Mouse (Mus musculus): ENCODE measurements around the gene Srp54b. TPM values are rescaled to one million over a fixed set of nuclear protein-coding genes. Genes with fewer than 3 reads are reported as not detected.
"Not testable (repeated sequence)": the region's sequence is repeated elsewhere in the genome, so short reads cannot be mapped to it uniquely, and the experiment has no call there.

Gene Srp54b
- polyA plus RNA-seq, 1 experiment from 2014 or later: 57.2 TPM

GRCm38 (mm10) chr12:55229626-55230519, 75.0 kb downstream of the Srp54b start, which contains the start of gene Srp54c:
Srp54c (plus strand) TSS chr12:55230168.
- H3K27me3 ChIP-seq; H3K36me3 ChIP-seq; H3K4me1 ChIP-seq; H3K9me3 ChIP-seq (replicated peaks); H3K9ac ChIP-seq; H3K27ac ChIP-seq: not testable (repeated sequence)
- no CpG with 5 or more reads among the region's 57 CpGs for WGBS
- peak; percentile 98 for ATAC-seq (replicated peaks; ENCODE audit: low FRiP score)
- Histone ChIP-seq H3K4me3 (replicated peaks) (peak within 1 kb of the TSS; percentile 42), H3K4me2 (peak within 1 kb of the TSS; percentile 33; the same call in 1 of the 2 replicates)

DNA sequence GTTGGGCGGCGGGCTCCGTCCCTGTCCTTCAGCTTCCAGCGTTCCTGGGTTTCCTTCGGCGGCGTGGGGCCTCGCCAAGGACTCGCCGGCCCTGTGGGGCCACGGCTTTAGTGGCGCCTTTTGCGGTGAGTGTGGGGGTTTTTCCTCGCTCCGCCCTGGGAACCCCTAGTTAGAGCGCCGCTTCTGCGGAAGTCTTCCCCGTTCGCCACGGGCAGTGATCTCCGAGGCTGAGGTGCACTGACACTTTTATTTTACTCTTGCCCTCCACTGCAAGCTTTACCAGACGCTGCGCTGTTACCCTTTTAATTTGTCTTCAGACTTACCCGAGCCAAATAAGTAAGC, 75.6 kb downstream of the Srp54b start:
- ATAC-seq (replicated peaks; ENCODE audit: low FRiP score); H3K9ac ChIP-seq; H3K27me3 ChIP-seq; H3K27ac ChIP-seq; H3K4me1 ChIP-seq; H3K9me3 ChIP-seq (replicated peaks); H3K36me3 ChIP-seq: not testable (repeated sequence)
- WGBS: 0% methylated on average over 11 of the region's 25 CpGs
- peak overlapping the region; percentile 42 for H3K4me3 ChIP-seq (replicated peaks)
- H3K4me2 ChIP-seq: peak overlapping the region; percentile 33; the same call in 1 of the 2 replicates

Other genes with a start within 250 kb of the Srp54b start
- gene Gm20403, start 168.6 kb upstream of the Srp54b start, polyA plus RNA-seq (2015; fragmentation: Nextera tagmentation; extraction: Ambion mirVana): not detected in 2 replicates
- gene Baz1a, start 140.8 kb upstream of the Srp54b start, polyA plus RNA-seq (2015; fragmentation: Nextera tagmentation; extraction: Ambion mirVana): 25.8 and 26.7 TPM in 2 replicates
- gene 2700097O09Rik, start 75.0 kb upstream of the Srp54b start, polyA plus RNA-seq (2015; fragmentation: Nextera tagmentation; extraction: Ambion mirVana): 38.2 and 40.1 TPM in 2 replicates
- 165 and 189 TPM in 2 replicates for gene Srp54a, start 74.8 kb upstream of the Srp54b start, polyA plus RNA-seq (2015; fragmentation: Nextera tagmentation; extraction: Ambion mirVana)
- gene Fam177a, start 30.6 kb upstream of the Srp54b start, polyA plus RNA-seq (2015; fragmentation: Nextera tagmentation; extraction: Ambion mirVana): 15.7 and 16.0 TPM in 2 replicates
- gene 1700047I17Rik2, start 44.5 kb downstream of the Srp54b start, polyA plus RNA-seq (2015; fragmentation: Nextera tagmentation; extraction: Ambion mirVana): 3.1 and 3.3 TPM in 2 replicates
- 69.4 and 76.0 TPM in 2 replicates for gene Srp54c, start 75.1 kb downstream of the Srp54b start, polyA plus RNA-seq (2015; fragmentation: Nextera tagmentation; extraction: Ambion mirVana)
- 15.9 and 16.5 TPM in 2 replicates for gene 1110008L16Rik, start 144.5 kb downstream of the Srp54b start, polyA plus RNA-seq (2015; fragmentation: Nextera tagmentation; extraction: Ambion mirVana)
- gene Ppp2r3c, start 147.9 kb downstream of the Srp54b start, polyA plus RNA-seq (2015; fragmentation: Nextera tagmentation; extraction: Ambion mirVana): 15.3 and 16.2 TPM in 2 replicates
- gene Psma6, start 229.1 kb downstream of the Srp54b start, polyA plus RNA-seq (2015; fragmentation: Nextera tagmentation; extraction: Ambion mirVana): 405 and 435 TPM in 2 replicates

Data from kidney, embryonic 15.5 days (tissue).